Mouse (Mus musculus) forebrain, postnatal 0 days (tissue): Measurements from ENCODE around the gene Myh6. TPM values are rescaled to one million over a fixed set of nuclear protein-coding genes. Genes with fewer than 3 reads are reported as not detected.
"Not testable (repeated sequence)": the region's sequence is repeated elsewhere in the genome, so short reads cannot be mapped to it uniquely, and the experiment has no call there.

Experiments used
- ATAC-seq: fragments of 200-750 bp; cut with Nextera tagmentation; 2 replicates; pipeline ENCODE4 v1.8.0; 2017; ENCODE audit warnings: mild to moderate bottlenecking, moderate library complexity
- DNase-seq: peaks from one replicate; pipeline ENCODE4 v3.0.0-alpha.2; 2015
- H3K27ac ChIP-seq: fragments of 300-500 bp; sonication (generic); 2 replicates; pipeline ENCODE4 v1.5.1; 2014; ENCODE audit warnings: low read depth, mild to moderate bottlenecking, antibody characterized with exemption, low read length, moderate library complexity, mixed read lengths
- H3K27me3 ChIP-seq: fragments of 300-500 bp; sonication (generic); 2 replicates; pipeline ENCODE4 v1.6.1; 2014; ENCODE audit warnings: mild to moderate bottlenecking, low read length, mixed read lengths; ENCODE audit not compliant: insufficient read depth
- H3K36me3 ChIP-seq: fragments of 300-500 bp; sonication (generic); 2 replicates; pipeline ENCODE4 v1.6.1; 2014; ENCODE audit warnings: mild to moderate bottlenecking, moderate library complexity; ENCODE audit not compliant: insufficient read depth
- H3K4me1 ChIP-seq: fragments of 300-500 bp; sonication (generic); 2 replicates; pipeline ENCODE4 v1.6.1; 2014; ENCODE audit warnings: antibody characterized with exemption; ENCODE audit not compliant: insufficient read depth
- H3K4me2 ChIP-seq: fragments of 300-500 bp; sonication (generic); 2 replicates; pipeline ENCODE4 v1.6.1; 2014; ENCODE audit warnings: low read depth, mild to moderate bottlenecking, moderate library complexity
- H3K4me3 ChIP-seq: fragments of 300-500 bp; sonication (generic); 2 replicates; pipeline ENCODE4 v1.5.1; 2014; ENCODE audit warnings: low read depth, low read length, mixed read lengths
- H3K9ac ChIP-seq: fragments of 300-500 bp; sonication (generic); 2 replicates; pipeline ENCODE4 v1.6.1; 2014; ENCODE audit warnings: mild to moderate bottlenecking
- H3K9me3 ChIP-seq: fragments of 300-500 bp; sonication (generic); 2 replicates; pipeline ENCODE4 v1.6.1; 2016; ENCODE audit warnings: low read length
- CTCF ChIP-seq: sonication (generic); IDR thresholded peaks from 2 replicates; pipeline ENCODE4 v1.5.1; 2016; ENCODE audit warnings: antibody characterized with exemption, control low read depth, low read depth
- WGBS: fragments of 180-500 bp; shearing (Covaris S2); extraction: QIAGEN DNeasy Blood & Tissue Kit; methylation state at CpG from one replicate; pipeline ENCODE4 v1.1.7; 2014; 5-methylcytosine and 5-hydroxymethylcytosine counted together
- polyA plus RNA-seq: library from polyadenylated mRNA; unstranded; fragments of >200 nt; fragmentation: Nextera tagmentation; extraction: Ambion mirVana; gene quantifications from 2 replicates; pipeline ENCODE4 v1.2.1, GENCODE M21; 2015
- total RNA-seq: library from RNA; depleted of rRNA; stranded (reverse); fragments of >200 nt; gene quantifications from 2 replicates; pipeline ENCODE4 v1.2.3, GENCODE M21; 2014

Myh6 gene
- total and polyA plus RNA-seq, 2 experiments from 2014 or later: 2.3 to 5.8 TPM

DNA sequence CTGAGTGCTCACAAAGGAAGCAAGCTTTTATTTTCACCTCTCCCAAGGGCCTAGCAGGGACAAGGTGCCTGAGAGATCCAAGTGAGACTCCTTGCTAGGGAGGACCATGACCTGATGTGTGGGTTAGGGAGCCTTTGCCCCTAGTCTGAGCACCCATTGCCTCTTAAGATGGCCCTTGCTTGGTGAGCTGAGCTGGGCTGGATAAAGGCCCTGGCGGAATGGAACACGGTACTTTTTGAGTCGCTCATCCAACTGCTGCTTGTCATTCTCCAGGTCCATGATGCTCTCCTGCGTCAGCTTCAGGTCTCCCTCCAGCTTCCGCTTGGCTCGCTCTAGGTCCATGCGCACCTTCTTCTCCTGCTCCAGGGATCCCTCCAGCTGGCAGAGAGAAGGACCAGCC, 15.2 kb upstream of the Myh6 start:
- H3K4me3 ChIP-seq: no peak overlapping the region
- no peak overlapping the region for H3K9ac ChIP-seq
- DNase-seq (no peak), ATAC-seq (no peak)
- no peak overlapping the region for H3K4me2 ChIP-seq
- H3K27me3 ChIP-seq: no peaks in the 10 kb centered on the region
- H3K4me1 ChIP-seq: no peaks in the 10 kb centered on the region
- 96% methylated on average over 7 of the region's 7 CpGs for WGBS
- H3K27ac ChIP-seq: no peak overlapping the region
- H3K9me3 ChIP-seq: no peaks in the 10 kb centered on the region
- H3K36me3 ChIP-seq: no peaks in the 10 kb centered on the region
- no peak for TF ChIP-seq CTCF

DNA sequence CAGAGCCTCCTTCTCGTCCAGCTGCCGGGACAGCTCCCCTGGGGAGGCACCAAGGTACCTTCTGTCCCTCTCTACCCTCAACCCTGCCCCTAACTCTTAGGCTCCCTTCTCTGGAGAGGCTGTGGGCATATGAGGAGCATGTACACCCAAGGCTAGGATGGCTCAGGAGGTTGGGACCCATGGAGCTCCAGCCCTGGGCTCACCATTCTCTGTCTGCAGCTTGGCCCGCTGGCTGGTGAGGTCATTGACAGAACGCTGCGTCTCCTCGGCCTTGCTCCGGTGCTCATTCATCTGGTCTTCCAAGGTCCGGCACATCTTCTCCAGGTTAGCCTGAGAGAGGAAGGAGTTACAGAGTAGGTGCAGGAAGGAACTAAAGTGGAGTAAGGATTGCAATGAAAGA, 11.9 kb upstream of the Myh6 start:
- Histone ChIP-seq H3K36me3 (no peaks in the 10 kb centered on the region), H3K9ac (no peak overlapping the region), H3K9me3 (no peaks in the 10 kb centered on the region), H3K27ac (no peak overlapping the region), H3K27me3 (no peaks in the 10 kb centered on the region), H3K4me1 (no peaks in the 10 kb centered on the region; the same call in 1 of the 2 replicates), H3K4me2 (no peak overlapping the region), H3K4me3 (no peak overlapping the region)
- 88% methylated on average over 8 of the region's 8 CpGs for WGBS
- DNase-seq (no peak), ATAC-seq (no peak)
- no peak for TF ChIP-seq CTCF

DNA sequence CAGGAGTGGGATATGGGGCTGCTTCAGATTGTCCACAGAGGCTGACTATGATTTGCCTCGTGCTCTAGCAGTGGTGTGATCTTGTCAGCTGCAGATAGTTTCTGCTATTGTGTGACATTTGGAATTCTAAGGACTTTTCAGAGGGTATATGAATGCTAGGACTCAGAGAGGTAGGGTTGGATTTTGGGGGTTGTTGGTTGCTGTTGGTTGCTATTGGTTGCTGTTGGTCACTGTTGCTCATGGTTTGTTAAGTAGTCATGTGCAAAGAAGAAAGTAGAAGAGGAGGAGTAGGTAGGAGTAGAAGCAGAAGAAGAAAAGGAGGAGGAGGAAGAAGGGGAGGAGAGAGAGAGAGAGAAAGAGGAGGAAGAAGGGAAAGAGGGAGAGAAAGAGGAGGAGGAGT, 9.9 kb upstream of the Myh6 start, which contains the start of gene Gm17428:
Gene Gm17428 (plus strand): TSS at position 301 of the 400 bp plus-strand sequence.
- Histone ChIP-seq H3K4me2 (no peak within 1 kb of the TSS), H3K4me3 (no peak within 1 kb of the TSS), H3K36me3 (no peaks in the 10 kb centered on the region), H3K4me1 (no peaks in the 10 kb centered on the region; the same call in 1 of the 2 replicates), H3K27ac (no peak within 1 kb of the TSS), H3K9ac (no peak within 1 kb of the TSS), H3K27me3 (no peaks in the 10 kb centered on the region), H3K9me3 (no peaks in the 10 kb centered on the region)
- DNase-seq: no peak
- WGBS: 61% methylated on average over 1 of the region's 1 CpGs
- ATAC-seq: no peak
- TF ChIP-seq CTCF: no peak

DNA sequence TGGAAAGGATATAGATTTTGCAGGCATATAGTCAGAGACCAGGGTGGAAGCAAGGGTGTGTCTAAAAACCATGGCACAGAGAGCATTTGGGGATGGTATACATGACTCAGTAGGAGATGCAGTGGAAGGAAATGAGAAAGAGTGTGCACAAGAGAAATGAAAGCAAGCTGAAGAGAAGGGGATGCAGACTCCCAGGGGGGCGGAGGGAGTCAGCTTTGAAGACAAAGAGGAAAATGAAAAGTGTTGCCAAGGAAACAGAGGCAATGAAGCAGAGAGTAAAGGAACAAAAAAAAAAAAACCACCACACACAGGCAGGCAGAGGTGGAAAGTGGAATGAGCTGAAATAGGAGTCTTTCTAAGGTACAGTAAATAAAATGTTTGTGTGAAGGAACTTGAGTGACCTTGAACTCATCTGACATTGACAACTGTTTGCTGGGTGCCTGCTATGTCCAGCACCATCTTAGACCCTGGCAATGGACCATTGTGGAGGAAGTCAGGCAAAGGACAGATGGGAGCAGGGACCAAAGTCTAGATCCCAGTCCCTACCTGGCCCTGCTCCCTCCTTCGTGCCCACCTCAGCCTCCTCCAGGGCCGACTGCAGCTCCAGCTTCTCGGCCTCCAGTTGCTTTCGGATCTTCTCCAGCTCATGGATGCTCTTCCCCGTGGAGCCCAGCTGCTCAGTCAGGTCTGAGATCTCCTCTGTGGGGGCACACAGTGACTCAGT, 7.5 kb upstream of the Myh6 start:
- H3K9me3 ChIP-seq: no peaks in the 10 kb centered on the region
- no peaks in the 10 kb centered on the region for H3K36me3 ChIP-seq
- 68% methylated on average over 6 of the region's 6 CpGs for WGBS
- DNase-seq (peak; percentile 82), ATAC-seq (peak; percentile 94)
- no peak overlapping the region for H3K4me2 ChIP-seq
- H3K27ac ChIP-seq: peak overlapping the region; percentile 85
- H3K9ac ChIP-seq: no peak overlapping the region
- H3K4me3 ChIP-seq: no peak overlapping the region
- no peaks in the 10 kb centered on the region; the same call in 1 of the 2 replicates for H3K4me1 ChIP-seq
- no peaks in the 10 kb centered on the region for H3K27me3 ChIP-seq
- no peak for TF ChIP-seq CTCF

DNA sequence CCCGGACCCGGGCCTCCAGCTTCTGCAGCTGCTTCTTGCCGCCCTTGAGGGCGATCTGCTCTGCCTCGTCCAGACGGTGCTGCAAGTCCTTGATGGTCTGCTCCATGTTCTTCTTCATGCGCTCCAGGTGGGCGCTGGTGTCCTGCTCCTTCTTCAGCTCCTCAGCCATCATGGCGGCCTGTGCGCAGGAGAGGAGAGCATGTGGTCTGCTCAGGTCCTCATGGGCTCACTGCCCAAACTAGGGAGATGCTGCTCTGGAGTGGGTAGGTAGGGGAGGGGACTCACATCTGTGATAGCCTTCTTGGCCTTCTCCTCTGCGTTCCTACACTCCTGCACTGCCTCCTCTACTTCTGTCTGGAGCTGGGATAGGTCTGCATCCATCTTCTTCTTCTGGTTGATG, 6.1 kb upstream of the Myh6 start:
- not testable (repeated sequence) for H3K9ac ChIP-seq, H3K9me3 ChIP-seq, H3K4me2 ChIP-seq, H3K4me3 ChIP-seq, DNase-seq, H3K36me3 ChIP-seq, ATAC-seq, H3K4me1 ChIP-seq, H3K27me3 ChIP-seq
- WGBS: 94% methylated on average over 7 of the region's 11 CpGs
- peak overlapping the region; percentile 85; the same call in 1 of the 2 replicates for H3K27ac ChIP-seq

DNA sequence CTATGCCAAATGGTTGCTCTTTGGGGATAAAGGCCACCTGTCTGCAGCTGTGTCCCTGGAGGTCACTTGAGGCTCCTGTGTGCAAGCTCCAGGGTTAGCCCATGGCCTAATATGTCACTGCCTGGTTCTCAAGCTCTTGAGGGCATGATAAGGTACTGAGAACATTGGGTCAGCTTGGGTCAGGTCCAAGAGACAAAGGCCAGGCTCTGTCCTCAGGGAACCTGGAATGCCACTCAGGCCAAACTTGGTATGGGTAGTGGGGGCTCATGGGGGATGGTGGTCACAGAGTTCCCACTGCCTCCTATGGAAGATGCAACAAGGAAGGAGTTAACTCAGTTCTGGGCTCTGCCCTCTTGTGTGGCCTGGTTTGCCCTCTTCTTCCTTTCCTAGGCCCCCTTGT, 1.6 kb upstream of the Myh6 start:
- Histone ChIP-seq H3K4me2 (no peak overlapping the region), H3K9ac (no peak overlapping the region), H3K4me1 (no peaks in the 10 kb centered on the region), H3K27ac (no peak overlapping the region), H3K27me3 (no peaks in the 10 kb centered on the region), H3K36me3 (no peaks in the 10 kb centered on the region), H3K4me3 (no peak overlapping the region), H3K9me3 (no peaks in the 10 kb centered on the region)
- ATAC-seq (no peak), DNase-seq (no peak)
- no peak for TF ChIP-seq CTCF

DNA sequence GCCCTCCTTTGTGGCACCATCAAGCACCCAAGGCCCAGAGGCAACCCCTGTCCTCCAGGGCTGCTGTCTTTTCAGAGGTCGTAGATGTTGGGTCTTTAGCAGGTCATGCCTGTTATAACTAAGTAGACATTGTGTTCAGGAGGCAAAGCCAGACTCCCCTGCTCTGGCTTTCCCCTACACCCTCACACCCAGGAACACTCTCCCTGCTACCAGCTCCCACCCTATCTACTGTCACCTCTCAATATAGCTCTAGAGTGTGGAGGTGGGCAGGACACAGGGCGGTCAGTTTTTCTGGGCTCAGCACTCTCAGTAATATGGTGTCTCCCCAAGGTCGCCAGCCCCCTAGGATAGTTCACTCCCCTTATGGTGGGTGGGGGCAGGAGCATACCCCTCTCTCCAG, 1.1 kb upstream of the Myh6 start:
- no peak for DNase-seq
- TF ChIP-seq CTCF: no peak
- WGBS: 96% methylated on average over 3 of the region's 3 CpGs
- no peak overlapping the region for H3K9ac ChIP-seq
- no peak overlapping the region for H3K27ac ChIP-seq
- no peak overlapping the region for H3K4me3 ChIP-seq
- no peak for ATAC-seq
- no peaks in the 10 kb centered on the region for H3K4me1 ChIP-seq
- H3K4me2 ChIP-seq: no peak overlapping the region
- H3K36me3 ChIP-seq: no peaks in the 10 kb centered on the region
- H3K27me3 ChIP-seq: no peaks in the 10 kb centered on the region
- H3K9me3 ChIP-seq: no peaks in the 10 kb centered on the region
